Mouse (Mus musculus) kidney, adult 2 months (tissue): Measurements from ENCODE around the gene Nek9.

ENCODE experiments used
- CTCF ChIP-seq: fragments of 200-500 bp; conservative IDR thresholded peaks from 2 replicates; pipeline ENCODE4 v1.5.1; 2011; ENCODE audit warnings: low read depth, mild to moderate bottlenecking, control low read depth, low read length, moderate library complexity, mixed read lengths; ENCODE audit not compliant: insufficient read depth, insufficient read length
- POLR2A ChIP-seq: fragments of 200-500 bp; IDR thresholded peaks from one replicate; pipeline ENCODE4 v1.6.1; 2011; ENCODE audit warnings: low read depth, low read length, control low read depth

DNA sequence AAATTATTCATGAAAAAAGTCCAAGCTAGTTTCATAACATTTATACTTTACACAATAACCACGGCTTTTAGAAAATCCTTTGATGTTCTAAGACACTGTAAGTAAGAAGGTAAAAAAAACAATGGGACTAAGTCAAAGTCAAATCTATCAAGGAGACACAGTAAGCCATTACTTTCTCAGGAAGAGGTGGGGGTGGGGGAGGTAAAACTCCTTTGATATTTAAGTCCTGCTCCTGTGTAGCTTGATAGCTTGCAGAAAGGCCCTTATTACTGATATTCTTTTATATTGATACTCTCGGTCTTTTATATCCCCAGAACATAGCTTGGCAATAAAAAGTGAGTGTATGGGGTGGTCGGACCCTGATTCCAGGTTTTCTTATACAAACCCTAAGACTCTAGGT is 69.3 kb downstream of the Nek9 start:
- TF ChIP-seq POLR2A (no peak), CTCF (no peak)
